Mouse (Mus musculus) forebrain, embryonic 14.5 days (tissue): ENCODE measurements around the gene Zfp622. TPM values are rescaled to one million over a fixed set of nuclear protein-coding genes. Genes with fewer than 3 reads are reported as not detected.
A peak's percentile ranks its signal among the peaks of the same experiment; 100 is the strongest.

ENCODE experiments used
- ATAC-seq: fragments of 200-750 bp; cut with Nextera tagmentation; 2 replicates; pipeline ENCODE4 v1.8.0; 2017; ENCODE audit warnings: mild to moderate bottlenecking, moderate library complexity
- DNase-seq: peaks from one replicate; pipeline ENCODE4 v3.0.0-alpha.2; 2015; ENCODE audit warnings: low spot score
- H3K27ac ChIP-seq: fragments of 300-500 bp; sonication (generic); 2 replicates; pipeline ENCODE4 v1.5.1; 2014; ENCODE audit warnings: low read depth, mild to moderate bottlenecking, control low read depth, low read length, moderate library complexity
- H3K27me3 ChIP-seq: fragments of 300-500 bp; sonication (generic); replicated peaks from 2 replicates; pipeline ENCODE4 v1.6.1; 2014; ENCODE audit warnings: low read length, control low read depth, mixed read lengths; ENCODE audit not compliant: control insufficient read depth, insufficient read depth
- H3K36me3 ChIP-seq: fragments of 300-500 bp; sonication (generic); 2 replicates; pipeline ENCODE4 v1.6.1; 2014; ENCODE audit warnings: low read length, control low read depth; ENCODE audit not compliant: control insufficient read depth, insufficient read depth
- H3K4me1 ChIP-seq: fragments of 300-500 bp; sonication (generic); 2 replicates; pipeline ENCODE4 v1.6.1; 2014; ENCODE audit warnings: antibody characterized with exemption, low read length, control low read depth; ENCODE audit not compliant: control insufficient read depth, insufficient read depth
- H3K4me2 ChIP-seq: fragments of 300-500 bp; sonication (generic); 2 replicates; pipeline ENCODE4 v1.6.1; 2014; ENCODE audit warnings: mild to moderate bottlenecking, control low read depth, low read length
- H3K4me3 ChIP-seq: fragments of 300-500 bp; sonication (generic); 2 replicates; pipeline ENCODE4 v1.5.1; 2014; ENCODE audit warnings: low read depth, low read length, control low read depth
- H3K9ac ChIP-seq: fragments of 300-500 bp; sonication (generic); 2 replicates; pipeline ENCODE4 v1.6.1; 2014; ENCODE audit warnings: mild to moderate bottlenecking, low read length, control low read depth, moderate library complexity
- H3K9me3 ChIP-seq: fragments of 300-500 bp; sonication (generic); replicated peaks from 2 replicates; pipeline ENCODE4 v1.6.1; 2016; ENCODE audit warnings: low read length, control low read depth, mixed read lengths; ENCODE audit not compliant: control insufficient read depth
- WGBS: fragments of 180-500 bp; shearing (Covaris S2); extraction: QIAGEN DNeasy Blood & Tissue Kit; methylation state at CpG from one replicate; pipeline ENCODE4 v1.1.7; 2014; 5-methylcytosine and 5-hydroxymethylcytosine counted together
- polyA plus RNA-seq: library from polyadenylated mRNA; unstranded; fragments of >200 nt; fragmentation: Nextera tagmentation; extraction: Ambion mirVana; gene quantifications from 2 replicates; pipeline ENCODE4 v1.2.1, GENCODE M21; 2014

Gene Zfp622
- polyA plus RNA-seq, result 24.6 and 29.9 TPM in 2 replicates

DNA sequence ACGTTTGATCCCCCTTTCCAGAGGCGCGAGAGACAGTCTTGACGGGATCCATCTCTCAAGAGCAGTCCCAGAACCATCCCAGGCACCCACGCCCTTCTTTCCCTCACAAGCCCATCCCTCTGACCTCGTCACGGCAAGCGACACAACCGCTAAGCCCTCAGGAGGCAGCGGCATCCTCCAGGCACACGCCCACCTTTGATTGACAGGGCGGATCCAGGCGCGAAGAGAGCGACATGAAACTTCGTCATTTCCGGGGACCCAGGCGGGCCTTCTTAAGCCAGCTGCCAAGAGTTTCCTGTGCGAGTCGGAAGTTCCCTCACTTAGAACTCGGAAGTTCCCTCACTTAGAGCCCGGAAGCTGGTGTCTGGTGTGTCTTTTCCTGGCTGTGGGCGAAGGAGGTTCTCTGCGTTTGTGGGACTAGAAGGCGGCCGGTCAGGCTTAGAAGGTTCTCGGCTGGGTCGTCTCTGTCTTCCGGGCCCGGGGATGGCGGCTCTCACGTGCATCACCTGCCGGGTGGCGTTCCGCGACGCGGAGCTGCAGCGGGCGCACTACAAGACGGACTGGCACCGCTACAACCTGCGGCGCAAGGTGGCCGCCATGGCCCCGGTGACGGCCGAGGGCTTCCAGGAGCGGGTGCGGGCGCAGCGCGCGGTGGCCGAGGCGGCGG, at the start of gene Zfp622:
Gene Zfp622, plus strand, starts transcription at position 300 of the 667 bp plus-strand sequence.
- under 1% methylated on average over 57 of the region's 57 CpGs for WGBS
- Histone ChIP-seq H3K4me1 (peaks cover 13% of the 10 kb centered on the region), H3K4me2 (peak within 1 kb of the TSS; percentile 97), H3K36me3 (peaks cover 19% of the 10 kb centered on the region), H3K27ac (peak within 1 kb of the TSS; percentile 85), H3K9me3 (no peaks in the 10 kb centered on the region), H3K27me3 (no peaks in the 10 kb centered on the region), H3K9ac (peak within 1 kb of the TSS; percentile 92), H3K4me3 (peak within 1 kb of the TSS; percentile 98)
- peak; percentile 100 for DNase-seq
- peak; percentile 98 for ATAC-seq

GRCm38 (mm10) chr15:25934411-25934810, 49.8 kb upstream of the Zfp622 start:
- Histone ChIP-seq H3K4me1 (no peaks in the 10 kb centered on the region), H3K4me2 (no peak overlapping the region), H3K9ac (no peak overlapping the region), H3K27me3 (no peaks in the 10 kb centered on the region), H3K4me3 (no peak overlapping the region), H3K27ac (no peak overlapping the region), H3K36me3 (no peaks in the 10 kb centered on the region), H3K9me3 (no peaks in the 10 kb centered on the region)
- WGBS, result 83% methylated on average over 7 of the region's 7 CpGs
- ATAC-seq, result no peak
- DNase-seq, result no peak

DNA sequence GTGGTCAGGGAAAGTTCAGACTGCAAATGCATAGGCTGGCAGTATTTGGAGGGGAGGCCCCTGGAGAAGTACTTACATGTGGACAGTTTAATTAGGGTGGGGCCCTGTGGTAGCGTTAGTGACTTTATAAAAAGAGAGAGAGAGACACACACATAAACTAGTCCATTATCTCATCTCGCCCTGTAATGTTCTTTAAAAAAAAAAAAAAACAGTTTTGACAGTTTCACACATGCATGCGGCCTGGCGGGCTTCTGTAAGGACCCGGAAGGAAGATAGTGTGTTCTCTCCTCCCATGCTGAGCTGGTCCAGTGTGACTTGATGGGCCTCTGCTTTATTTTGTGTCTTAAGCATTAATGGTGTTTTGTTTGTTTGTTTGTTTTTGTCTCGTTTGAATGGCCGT, 45.7 kb upstream of the Zfp622 start:
- Histone ChIP-seq H3K4me2 (no peak overlapping the region), H3K9ac (no peak overlapping the region), H3K27ac (no peak overlapping the region), H3K4me1 (0 out of 2 replicates have a peak, but pooled peaks cover 2% of the 10 kb centered on the region), H3K9me3 (no peaks in the 10 kb centered on the region), H3K4me3 (no peak overlapping the region), H3K27me3 (no peaks in the 10 kb centered on the region), H3K36me3 (no peaks in the 10 kb centered on the region)
- WGBS, result 85% methylated on average over 7 of the region's 7 CpGs
- DNase-seq, result no peak
- no peak for ATAC-seq

- H3K9ac ChIP-seq, result 0 out of 2 replicates have a peak overlapping the region, but pooled peaks have one; percentile 8
- ATAC-seq (no peak), DNase-seq (no peak)
- no peak overlapping the region for H3K27ac ChIP-seq
- H3K36me3 ChIP-seq, result no peaks in the 10 kb centered on the region
- no peak overlapping the region for H3K4me3 ChIP-seq
- no peaks in the 10 kb centered on the region for H3K27me3 ChIP-seq
- no peaks in the 10 kb centered on the region for H3K9me3 ChIP-seq
- WGBS, result 34% methylated on average over 24 of the region's 24 CpGs
- 0 out of 2 replicates have a peak, but pooled peaks cover 2% of the 10 kb centered on the region for H3K4me1 ChIP-seq
- no peak overlapping the region for H3K4me2 ChIP-seq
Measured at GRCm38 (mm10) chr15:25940397-25941377, 43.5 kb upstream of the Zfp622 start.

- H3K9me3 ChIP-seq, result no peaks in the 10 kb centered on the region
- no peaks in the 10 kb centered on the region for H3K36me3 ChIP-seq
- ATAC-seq (no peak), DNase-seq (no peak)
- H3K4me1 ChIP-seq, result 0 out of 2 replicates have a peak, but pooled peaks cover 2% of the 10 kb centered on the region
- H3K4me2 ChIP-seq, result no peak overlapping the region
- WGBS, result 84% methylated on average over 11 of the region's 11 CpGs
- H3K4me3 ChIP-seq, result no peak overlapping the region
- H3K9ac ChIP-seq, result no peak overlapping the region
- H3K27me3 ChIP-seq, result no peaks in the 10 kb centered on the region
- no peak overlapping the region for H3K27ac ChIP-seq
Measured at GRCm38 (mm10) chr15:25941514-25941913, 42.7 kb upstream of the Zfp622 start.

DNA sequence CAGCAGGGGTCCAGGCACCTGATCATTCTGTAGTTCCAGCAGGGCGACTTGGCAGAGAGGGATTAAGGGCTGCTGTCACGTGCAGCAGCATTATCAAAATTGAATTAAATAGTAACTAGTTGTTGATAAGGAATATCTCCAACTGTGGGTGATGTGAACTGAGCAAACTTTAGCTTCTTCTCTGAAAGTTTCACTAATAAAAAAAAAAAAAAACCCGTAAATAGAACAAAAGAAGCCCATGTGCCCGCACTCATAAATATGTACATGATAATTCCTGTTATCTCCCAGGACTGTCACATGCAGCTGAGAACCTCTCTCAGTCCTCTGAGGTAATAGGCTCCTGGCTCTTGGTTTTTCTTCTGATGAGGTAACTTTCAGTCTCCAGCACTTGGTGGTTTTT, 41.8 kb upstream of the Zfp622 start:
- DNase-seq, result no peak
- Histone ChIP-seq H3K4me3 (no peak overlapping the region), H3K4me1 (0 out of 2 replicates have a peak, but pooled peaks cover 2% of the 10 kb centered on the region), H3K36me3 (no peaks in the 10 kb centered on the region), H3K9ac (no peak overlapping the region), H3K9me3 (no peaks in the 10 kb centered on the region), H3K27ac (no peak overlapping the region), H3K4me2 (no peak overlapping the region), H3K27me3 (no peaks in the 10 kb centered on the region)
- WGBS, result 60% methylated on average over 4 of the region's 4 CpGs
- no peak for ATAC-seq

DNA sequence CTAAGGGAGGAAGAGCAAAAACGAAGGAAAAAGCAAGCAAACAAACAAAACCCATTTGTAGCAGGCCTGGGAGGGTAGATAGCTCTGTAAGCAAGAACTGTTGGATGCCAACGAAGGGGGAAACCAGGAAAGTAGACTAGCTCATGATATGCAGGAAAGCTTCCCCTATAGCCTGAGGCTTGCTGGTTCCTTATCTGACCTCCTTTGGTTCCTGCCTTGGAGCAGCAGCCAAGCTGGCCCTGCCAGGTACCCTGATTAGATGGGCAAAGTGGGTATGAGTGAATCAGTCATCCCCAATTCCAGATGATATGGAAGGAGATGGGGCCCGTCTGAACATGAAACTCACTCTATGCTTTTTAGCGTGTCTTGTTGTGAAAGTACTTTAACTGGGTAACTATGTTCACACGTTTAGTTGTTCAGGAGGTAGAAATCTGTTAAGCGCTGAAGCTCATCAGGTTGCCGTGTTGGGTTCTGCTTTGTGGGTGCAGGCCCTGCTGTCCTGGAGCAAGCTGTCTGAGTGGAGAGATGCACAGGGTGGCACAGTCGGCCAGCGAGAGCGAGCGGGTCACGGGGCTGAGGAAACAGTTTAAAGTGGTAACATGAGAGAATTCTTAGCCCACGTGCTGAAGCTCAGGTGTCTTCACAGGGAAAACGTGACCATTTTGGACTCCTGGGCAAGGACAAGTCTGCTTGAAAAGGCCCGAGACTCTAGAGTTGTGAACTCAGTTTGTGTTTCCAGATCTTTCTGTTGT, 40.6 kb upstream of the Zfp622 start:
- Histone ChIP-seq H3K27me3 (no peaks in the 10 kb centered on the region), H3K9ac (no peak overlapping the region), H3K4me3 (no peak overlapping the region), H3K36me3 (no peaks in the 10 kb centered on the region), H3K9me3 (no peaks in the 10 kb centered on the region), H3K4me1 (0 out of 2 replicates have a peak, but pooled peaks cover 2% of the 10 kb centered on the region), H3K4me2 (no peak overlapping the region), H3K27ac (no peak overlapping the region)
- WGBS, result 92% methylated on average over 15 of the region's 15 CpGs
- DNase-seq, result no peak
- no peak for ATAC-seq

GRCm38 (mm10) chr15:25945224-25945623, 38.9 kb upstream of the Zfp622 start:
- H3K36me3 ChIP-seq, result no peaks in the 10 kb centered on the region

More at GRCm38 (mm10) chr15:25945224-25945623, 38.9 kb upstream of the Zfp622 start:
- 90% methylated on average over 8 of the region's 8 CpGs for WGBS
- no peak overlapping the region for H3K27ac ChIP-seq
- no peak for DNase-seq
- H3K4me1 ChIP-seq, result 0 out of 2 replicates have a peak, but pooled peaks cover 2% of the 10 kb centered on the region
- H3K27me3 ChIP-seq, result no peaks in the 10 kb centered on the region
- no peak overlapping the region for H3K4me3 ChIP-seq
- H3K4me2 ChIP-seq, result no peak overlapping the region
- no peak overlapping the region for H3K9ac ChIP-seq
- no peak for ATAC-seq
- H3K9me3 ChIP-seq, result no peaks in the 10 kb centered on the region
